Mouse (Mus musculus) regulatory T cell (primary cell): ENCODE data around the gene Wfdc18.

Experiments
- in situ Hi-C: fragments of 300-600 bp; cut with MboI, MseI; formaldehyde crosslinking; loops from one replicate; pipeline ENCODE4 v1.15.1; 2025; ENCODE audit warnings: high pct_unique_total_duplicates

Gene Wfdc18

DNA sequence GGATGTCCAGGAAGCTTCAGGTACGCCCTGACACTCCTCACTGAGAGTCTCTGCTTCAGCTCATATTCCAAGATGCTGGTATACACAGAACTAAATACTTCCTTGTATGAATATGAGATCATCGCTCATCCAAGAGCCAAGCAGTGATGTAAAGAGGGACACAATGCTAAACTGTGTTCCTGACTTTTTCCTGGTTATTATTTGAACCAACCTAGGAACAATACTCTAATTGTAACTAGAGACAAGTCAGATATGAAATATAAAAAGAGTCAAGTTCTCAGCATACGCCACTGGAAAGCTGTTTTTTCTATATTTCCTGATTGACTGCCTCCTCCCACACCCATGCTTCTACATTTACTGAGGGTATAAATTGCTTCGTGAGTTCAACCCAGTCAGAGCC, at the start of gene Wfdc18:
TSS of gene Wfdc18 (plus strand) at position 301 of the 400 bp plus-strand sequence.
- in situ Hi-C loops, result no loop called here

DNA sequence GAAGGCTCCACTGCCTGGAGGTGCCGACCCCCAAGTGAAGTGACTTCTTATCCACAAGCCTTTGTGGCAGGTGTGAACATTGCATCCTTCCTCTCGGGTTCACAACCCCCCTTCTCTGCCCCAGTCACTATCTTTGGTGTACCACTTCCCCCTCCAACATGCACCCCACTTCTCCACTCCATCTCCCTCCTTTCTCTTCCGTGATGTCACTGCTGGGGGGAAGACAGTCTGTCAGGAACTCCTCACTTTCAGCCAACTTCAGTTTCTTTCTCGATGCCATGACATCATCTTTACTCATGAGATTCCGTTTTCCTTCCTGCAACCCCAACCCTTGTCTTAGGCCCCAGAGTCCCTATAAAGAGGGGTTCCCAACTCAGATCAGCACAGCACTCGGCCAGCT, 46.6 kb upstream of the Wfdc18 start, which contains the start of gene Ccl4:
TSS of gene Ccl4 (plus strand) at position 381 of the 400 bp plus-strand sequence.
- in situ Hi-C loops, result no loop called here

DNA sequence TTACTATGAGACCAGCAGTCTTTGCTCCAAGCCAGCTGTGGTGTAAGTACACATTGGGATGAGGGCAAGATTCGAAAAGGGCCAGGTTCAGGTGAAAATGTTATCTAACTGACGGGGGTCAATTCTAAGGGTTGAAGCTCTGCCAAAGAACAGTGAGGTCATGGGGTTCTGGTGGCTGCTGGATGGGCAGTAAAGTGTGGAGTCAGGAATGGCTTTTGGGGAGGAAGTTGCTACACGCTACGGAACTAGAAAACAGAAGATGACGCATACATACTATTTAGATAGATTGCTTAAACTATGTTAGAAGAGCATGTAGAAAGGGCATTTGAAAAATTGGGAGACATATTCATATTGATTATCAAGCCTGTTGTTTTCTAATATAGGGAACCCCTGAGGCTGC, 45.3 kb upstream of the Wfdc18 start:
- in situ Hi-C loops, result no loop called here

DNA sequence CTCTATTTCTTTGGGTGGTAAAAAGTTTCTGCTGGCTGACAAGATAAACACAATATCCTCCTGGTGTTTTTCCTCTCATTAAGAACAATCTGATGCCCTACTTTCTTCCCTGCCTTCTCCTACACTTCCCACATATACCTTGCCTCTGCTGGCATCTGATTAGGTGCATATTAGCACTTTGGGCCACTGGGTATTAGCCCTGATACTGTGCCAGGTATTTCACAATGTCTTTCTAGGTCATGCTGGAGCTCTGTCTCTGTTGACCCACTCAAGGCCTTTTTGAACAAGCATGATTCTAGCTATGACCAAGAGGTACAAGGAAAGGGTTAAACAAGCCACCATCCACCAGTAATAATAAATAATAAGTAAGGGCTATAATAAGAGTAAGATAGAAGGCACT, 37.1 kb upstream of the Wfdc18 start:
- in situ Hi-C loops, result no loop called here

DNA sequence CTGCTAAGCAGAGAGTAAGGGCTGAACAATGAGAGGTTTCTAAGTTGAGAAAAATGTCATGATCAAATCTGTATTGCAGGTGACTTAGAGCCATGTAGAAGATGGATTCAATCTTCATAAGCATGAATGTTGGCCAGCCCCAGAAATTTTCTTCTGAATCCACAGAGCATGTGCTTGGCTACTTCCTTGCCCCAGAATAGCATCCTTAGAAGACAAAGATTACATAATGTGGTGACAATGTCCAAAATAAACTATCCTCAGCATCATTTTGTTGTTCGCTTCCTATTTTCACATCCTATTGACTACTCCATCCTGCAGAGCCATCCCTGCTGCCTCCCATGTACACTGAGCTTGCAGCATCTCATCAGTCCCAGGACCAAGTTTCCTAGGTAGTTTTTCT, 33.1 kb upstream of the Wfdc18 start:
- in situ Hi-C loops, result no loop called here

DNA sequence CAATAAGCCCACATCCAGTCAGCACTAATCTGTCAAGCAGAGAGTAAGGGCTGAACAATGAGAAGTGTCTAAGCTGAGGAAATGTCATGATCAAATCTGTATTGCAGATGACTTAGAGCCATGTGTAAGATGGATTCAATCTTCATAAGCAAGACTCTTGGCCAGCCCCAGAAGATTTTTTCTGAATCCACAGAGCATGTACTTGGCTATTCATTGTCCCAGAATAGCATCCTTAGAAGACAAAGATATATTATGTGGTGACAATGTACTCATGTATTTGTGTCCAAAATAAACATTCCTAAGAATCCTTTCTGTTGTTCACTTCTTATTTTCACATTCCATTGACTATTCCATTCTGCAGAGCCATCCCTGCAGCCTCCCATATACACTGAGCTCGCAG, 18.9 kb upstream of the Wfdc18 start:
- in situ Hi-C loops, result no loop called here

DNA sequence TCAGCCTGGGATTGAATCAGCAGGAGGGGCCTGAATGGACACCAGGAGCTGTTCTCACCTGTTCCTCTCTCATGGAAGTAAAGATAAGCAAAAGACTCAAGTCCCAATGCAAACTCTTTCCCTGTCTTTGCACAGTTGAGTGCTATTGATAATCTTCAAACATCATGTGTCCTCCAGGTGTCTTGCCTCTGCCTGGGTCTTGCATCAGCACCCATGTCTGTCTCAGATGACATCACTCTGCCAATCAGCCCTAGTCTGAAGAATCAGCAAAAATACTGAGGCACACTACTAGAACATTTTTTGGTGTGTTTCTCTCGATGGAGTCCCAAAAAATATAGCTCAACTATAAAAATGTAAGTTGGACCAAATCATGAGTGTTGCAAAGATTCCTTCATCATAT, 16.8 kb upstream of the Wfdc18 start:
- in situ Hi-C loops, result no loop called here

DNA sequence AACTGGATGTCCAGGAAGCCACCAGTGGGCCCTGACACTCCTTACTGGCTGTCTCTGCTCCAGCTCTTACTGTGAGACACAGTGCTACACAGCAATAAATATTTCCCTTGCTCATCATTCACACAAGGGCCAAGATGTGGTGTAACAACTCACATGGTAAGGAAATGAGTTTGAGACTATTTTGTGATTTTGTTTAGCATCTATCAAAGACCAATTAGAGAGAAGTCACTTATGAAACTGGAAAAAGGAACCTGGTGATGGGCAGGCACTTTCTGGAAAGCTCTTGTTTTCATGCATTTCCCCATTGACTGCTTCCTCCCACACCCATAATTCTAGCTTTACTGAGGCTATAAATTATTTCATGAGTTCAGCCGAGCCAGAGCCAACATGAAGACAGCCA, 5.1 kb upstream of the Wfdc18 start, which contains the start of gene Wfdc17:
TSS of gene Wfdc17 (plus strand) at position 287 of the 400 bp plus-strand sequence.
- in situ Hi-C loops, result no loop called here

DNA sequence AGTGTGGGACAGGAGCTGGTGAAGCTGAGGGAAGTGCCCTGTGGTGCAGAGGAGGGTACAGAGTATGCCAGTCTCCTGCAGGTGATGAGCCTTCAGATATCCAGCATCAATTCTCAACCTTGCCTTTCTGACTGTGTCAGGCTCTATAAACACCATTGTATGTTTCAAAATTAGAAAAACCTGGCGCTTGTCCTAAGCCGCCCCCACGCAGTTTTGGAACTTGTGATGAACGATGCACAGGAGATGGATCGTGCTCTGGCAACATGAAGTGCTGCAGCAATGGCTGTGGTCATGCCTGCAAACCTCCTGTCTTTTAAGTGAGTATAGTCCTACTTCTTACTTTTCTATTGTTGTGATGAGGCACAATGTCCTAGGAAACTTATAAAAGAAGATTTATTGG, 868 bp downstream of the Wfdc18 start:
- in situ Hi-C loops, result no loop called here

DNA sequence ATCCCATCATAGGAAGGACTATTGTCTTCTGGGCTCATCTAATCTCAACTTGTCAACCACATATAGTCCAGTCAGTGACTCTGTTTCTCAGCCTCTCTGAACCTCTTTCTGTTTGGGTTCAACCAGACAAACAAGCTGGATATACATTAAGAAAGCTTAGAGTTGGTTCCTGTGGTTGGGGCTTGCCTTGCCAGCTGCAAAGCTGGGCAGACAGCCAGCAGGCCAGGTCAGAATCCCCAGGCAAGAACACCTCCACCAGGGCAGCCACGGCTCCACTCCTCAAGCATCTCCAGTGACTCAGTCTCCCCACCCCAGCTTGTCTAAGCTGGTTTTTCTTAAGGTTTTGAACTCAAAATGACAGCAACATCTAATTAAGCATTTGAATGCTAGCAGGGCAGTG, 3.9 kb downstream of the Wfdc18 start:
- in situ Hi-C loops, result no loop called here

DNA sequence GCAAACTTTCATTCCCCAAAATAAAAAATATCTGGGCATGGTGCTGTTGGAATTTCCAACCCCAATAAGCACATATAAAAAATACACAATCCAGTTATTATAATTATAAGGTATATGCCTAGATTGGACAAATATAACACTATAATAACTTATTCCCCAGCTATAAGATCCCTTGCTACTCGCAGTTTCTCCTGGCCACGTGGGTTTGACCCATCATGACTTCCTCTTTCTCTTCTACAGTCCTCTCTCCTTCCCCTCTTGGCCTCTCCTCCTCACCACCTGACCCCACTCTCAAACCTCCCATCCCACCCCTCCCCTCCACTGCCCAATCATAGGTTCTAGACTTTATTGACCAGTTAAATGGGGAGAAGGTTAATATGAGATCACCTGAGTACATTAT, 5.1 kb downstream of the Wfdc18 start:
- in situ Hi-C loops, result no loop called here

DNA sequence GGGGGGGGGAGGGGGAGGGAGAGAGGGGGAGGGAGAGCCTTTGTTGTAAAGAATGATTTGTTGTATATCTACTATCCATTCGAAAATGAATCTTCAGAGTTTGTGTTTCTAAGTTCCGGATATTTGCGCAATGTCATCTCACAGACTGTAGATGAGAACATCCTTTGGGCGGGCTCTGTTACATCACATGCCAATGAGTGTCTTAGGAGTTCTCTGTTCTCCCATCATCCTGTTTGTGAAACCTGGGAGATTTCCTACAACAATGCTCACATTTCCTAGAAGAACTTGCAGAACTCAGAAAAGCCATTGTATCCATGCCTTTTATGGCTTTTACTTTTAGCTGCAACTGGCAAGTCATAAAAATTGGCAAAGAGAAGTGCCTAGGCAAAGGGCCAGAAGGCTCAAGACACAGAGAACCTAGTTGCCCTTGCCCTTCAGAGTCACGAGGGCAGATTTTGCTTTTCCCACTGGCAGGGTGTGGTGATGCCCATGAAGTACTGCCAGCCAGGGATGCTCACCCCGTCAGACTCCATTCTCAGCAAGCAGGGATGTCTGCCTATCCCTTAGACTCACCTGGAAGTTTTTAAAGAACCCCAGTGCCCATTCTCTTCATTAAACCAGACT, 8.3 kb downstream of the Wfdc18 start:
- in situ Hi-C loops, result no loop called here

DNA sequence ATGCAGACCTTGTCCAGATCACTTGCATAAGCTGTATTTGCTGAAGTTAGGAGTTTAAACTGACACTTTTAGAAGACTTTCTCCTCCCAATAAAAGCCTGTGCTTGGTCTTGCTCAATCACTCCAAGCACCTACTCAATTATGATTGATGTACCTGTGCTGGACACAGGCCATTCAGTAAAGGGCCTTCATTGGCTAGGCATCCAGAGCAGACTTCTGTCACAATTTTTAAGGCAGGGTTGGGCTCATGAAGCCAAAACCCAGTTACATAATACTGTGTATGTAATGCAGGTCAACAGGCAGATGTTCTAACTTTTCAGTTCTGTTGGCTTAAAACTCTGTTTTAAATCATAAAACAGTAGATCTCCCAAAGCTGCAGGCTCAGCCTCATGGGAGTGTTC, 12.0 kb downstream of the Wfdc18 start:
- in situ Hi-C loops, result no loop called here

DNA sequence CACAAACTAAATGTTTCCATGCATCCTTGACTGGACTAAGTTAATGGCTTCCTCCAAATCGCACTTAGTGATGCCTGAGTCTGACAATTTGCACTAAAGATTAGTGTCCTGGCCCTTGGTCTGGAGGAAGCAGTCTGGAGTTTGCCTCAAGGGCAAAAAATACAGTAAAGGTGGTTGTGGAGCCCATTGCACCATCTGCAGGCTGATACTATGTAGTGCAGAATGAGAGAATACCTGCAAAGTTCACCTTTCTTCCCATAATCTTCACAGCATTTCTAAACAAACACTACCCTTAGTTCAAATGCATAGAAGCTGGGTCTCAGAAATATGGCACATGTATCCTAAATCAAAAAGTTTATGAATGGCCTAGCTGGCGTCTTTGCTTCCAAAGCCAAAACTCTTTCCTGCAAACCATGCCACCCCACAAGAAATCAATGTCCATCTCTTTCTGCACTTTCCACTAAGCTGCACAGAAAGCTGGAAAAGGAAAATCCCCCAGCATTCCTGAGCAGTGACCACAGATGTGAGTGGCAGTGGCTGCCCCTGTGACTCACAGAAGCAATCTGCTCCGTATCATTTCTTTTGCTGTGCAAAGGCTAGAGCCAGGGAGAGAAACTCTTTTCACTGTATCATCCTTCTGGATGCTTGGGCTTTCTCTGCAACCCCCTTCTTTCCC, 20.1 kb downstream of the Wfdc18 start:
- in situ Hi-C loops, result no loop called here

DNA sequence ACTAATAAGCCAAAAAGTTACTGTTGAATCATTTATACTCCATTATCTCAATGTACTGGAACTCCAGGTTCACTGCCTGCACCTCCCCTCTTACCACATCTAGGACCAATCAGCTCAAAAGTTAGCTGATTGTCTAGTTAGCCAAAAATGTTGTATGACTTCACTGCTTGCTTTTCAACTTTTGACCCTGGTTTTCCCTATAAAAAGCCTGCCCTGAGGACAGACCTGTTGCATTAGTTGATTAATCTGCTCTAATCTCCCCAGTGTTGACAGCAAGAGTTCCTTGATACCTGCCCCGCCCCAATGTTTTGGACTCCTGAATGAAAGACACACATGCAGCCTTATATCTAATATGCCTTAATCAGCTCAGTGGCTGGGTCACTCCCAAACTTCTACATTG, 22.3 kb downstream of the Wfdc18 start:
- in situ Hi-C loops, result no loop called here

DNA sequence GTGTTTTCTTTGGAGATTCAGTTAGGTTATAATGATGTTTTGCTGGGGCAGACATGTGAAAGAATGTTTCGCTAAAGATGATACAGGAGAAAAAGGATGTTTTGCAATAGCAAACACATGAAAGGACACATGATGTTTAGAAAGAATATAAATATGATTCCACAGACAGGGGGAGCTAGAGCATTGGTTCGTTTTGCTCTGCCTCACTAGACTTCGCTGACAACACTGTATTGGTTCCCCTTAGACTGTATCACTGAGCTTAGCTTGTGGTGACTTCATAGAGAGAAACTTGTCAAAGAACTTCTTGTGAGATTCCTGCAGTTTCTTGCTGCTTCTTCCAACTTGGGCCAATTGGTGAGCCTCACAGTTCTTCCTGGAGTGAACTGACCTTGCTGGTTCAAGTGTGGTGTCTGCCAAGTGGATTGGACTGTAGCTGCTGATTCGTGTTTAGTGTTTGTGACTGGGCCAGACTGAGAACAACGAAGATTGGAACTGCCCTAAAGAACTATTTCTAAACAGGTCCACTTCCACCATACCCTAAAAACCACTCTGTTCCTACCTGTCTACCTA, 24.3 kb downstream of the Wfdc18 start:
- in situ Hi-C loops, result no loop called here

DNA sequence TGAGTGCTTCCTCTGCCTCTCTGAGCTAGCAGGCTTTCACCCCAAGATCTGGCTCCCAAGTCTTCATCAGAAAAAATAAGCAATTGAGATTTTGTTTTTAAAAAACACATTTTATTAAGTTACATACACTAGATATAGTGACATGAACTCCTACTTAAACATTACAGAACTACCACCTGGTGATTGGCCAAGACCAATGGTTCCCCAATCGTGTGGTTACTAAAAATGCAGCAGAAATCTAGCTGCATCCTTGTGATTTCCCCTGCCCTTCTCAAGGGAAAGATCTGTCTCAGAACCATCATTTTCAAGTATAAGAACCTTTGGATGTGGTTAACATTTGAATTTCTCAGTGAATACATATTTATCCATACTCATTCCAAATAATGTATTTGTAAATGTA, 25.4 kb downstream of the Wfdc18 start:
- in situ Hi-C loops, result no loop called here

DNA sequence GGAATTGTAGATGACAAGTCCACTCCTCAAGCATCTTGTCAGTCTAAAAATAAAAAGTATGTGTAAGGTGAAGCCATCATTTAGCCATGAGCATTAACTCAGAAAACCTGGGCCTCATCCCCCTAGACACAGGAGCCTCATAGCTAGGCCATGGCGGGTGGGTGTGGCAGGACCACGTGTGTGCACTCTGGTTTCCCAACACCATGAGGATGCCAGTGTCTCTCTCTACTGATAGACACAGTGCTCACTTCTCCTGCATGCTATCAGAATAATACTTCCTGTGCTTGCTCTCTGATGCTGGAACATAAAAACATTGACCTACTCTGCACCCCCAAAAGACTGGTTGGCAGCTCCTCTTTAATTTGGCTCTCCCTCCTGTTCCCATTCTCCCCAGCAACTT, 27.1 kb downstream of the Wfdc18 start:
- in situ Hi-C loops, result loop anchor here (5.0 kb wide), 1 partner anchor 184 kb away; no protein-coding TSS in a partner anchor

DNA sequence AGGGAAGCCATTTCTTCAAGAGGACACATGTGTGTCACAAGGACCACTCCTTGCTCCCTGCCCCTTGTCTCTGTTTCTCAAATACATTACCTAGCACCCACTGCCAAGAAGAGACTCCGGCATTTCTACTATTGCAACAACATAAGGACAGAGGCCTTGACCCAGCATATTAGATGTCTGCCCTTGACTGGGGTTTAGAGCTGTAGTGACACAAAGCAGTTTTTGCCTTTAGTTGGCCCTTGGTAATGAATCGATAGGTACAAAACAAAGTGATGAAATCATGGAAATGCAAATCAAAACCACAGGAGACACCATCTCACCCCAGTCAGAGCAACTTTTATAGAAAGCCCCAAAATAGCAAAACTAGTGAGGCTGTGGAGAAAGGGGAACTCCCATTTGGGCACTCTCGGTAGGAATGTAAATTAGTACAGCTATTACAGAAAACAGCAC, 28.3 kb downstream of the Wfdc18 start:
- in situ Hi-C loops, result loop anchor here (5.0 kb wide), 1 partner anchor 185 kb away; no protein-coding TSS in a partner anchor

DNA sequence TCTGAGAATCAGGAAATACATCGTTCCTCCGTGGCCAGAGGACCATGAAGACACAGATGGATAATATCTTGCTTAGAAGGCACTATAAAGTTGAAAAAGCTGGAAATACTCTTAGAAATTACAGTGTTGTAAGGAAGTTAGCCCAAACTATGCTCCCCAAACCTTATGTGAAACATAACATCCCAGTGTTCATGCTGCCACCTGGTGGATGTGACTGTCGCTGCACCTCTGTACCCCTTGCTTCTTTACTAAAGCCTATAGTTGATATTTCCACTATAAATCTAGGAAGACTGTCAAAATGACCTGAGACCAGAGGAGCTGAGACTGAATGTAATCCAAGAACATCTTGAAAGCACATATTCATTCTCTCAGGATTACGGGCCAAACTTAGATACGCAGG, 30.4 kb downstream of the Wfdc18 start:
- in situ Hi-C loops, result loop anchor here (5.0 kb wide), 1 partner anchor 187 kb away; no protein-coding TSS in a partner anchor

DNA sequence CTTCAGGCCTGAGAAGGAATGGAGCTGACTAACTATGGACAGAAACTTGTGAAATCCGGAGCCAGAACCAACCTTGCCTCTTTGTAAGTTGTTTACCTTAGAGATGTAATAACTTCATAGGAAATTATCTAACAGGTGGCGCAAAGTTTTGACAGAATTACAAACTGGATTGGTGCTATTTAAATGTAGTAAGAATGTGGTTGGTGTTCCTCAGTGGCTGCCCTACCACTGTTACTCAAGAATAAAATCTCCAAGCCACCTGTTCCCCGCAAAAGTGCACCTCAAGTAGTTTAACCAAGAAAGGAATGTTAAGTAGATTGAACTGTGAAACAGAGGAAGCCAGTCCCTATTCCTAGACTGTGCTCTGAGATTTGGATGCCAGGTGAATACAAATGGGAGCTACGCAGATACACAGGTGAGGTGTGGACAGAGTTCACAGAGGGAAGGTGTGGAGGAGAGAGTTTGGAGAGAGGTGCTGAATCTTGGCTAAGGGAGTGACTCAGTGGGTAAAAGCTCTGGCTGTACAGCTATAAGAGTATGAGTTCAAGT, 31.7 kb downstream of the Wfdc18 start:
- in situ Hi-C loops, result no loop called here

DNA sequence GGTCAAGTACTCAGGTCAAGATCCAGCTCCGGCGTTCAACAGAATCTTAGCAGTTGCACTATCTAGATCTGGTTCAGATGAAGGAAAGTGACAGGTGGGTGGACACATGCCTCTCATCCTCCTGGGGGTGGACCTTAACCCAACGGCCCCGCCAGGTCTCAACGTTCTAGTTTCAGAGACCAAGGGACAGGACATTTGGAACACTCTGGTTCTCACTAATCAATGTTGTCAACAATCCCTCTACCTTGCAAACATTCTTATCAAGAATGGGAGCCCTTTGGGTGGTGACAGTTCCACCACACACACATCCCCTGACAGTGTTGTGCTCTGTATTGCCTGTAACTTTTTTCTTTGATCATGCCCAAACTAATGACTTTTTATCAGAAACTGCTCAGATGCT, 33.0 kb downstream of the Wfdc18 start:
- in situ Hi-C loops, result no loop called here
